11 mouse cellular contexts compared by ENCODE assay signal in genomic region chr19:56265149-56265548, GRCm38 (mm10). TPM values are rescaled to one million over a fixed set of nuclear protein-coding genes. Genes with fewer than 3 reads are reported as not detected.
DNase-seq lines count a peak whose midpoint lies in the region; ATAC-seq lines count a peak whose summit lies in the region.
"Had no signal": no experiment of that assay in that cellular context is flagged by ENCODE, and none has a peak within 500 bp of the region (broad histone marks: within the 10 kb centered on the region; RNA-seq: fewer than 3 reads in every experiment).

No protein-coding gene starts in this region.

- peak; percentile 67 for ATAC-seq in lung, embryonic 16.5 days (ENCODE audit: low read depth)

- H3K4me3 ChIP-seq in lung, embryonic 16.5 days (ENCODE audit: low read length): no peak overlapping the region

- peaks cover 5% of the 10 kb centered on the region for H3K4me1 ChIP-seq in lung, embryonic 16.5 days (replicated peaks; ENCODE audit: control insufficient read depth, insufficient read depth, low read length)

- H3K27me3 ChIP-seq in lung, embryonic 16.5 days (ENCODE audit: control insufficient read depth, insufficient read depth, low read depth, low read length): no peaks in the 10 kb centered on the region

- H3K9me3 ChIP-seq in lung, embryonic 16.5 days (ENCODE audit: control insufficient read depth, low read length): no peaks in the 10 kb centered on the region

- peak; percentile 40 for DNase-seq in embryo, embryonic 10 days (ENCODE audit: low spot score)
- no peak for DNase-seq in embryo, embryonic 9.5 days (ENCODE audit: extremely low spot score)
- DNase-seq in lung, postnatal 14 days: no peak
- peak; percentile 49 for DNase-seq in kidney, postnatal 14 days
- peak; percentile 12 for DNase-seq in naive thymus-derived CD4-positive, alpha-beta T cell, adult 2 months (ENCODE audit: low read depth)
- DNase-seq in layer of hippocampus, postnatal 36 days: no peak
- no peak for DNase-seq in layer of hippocampus, postnatal 14 days (ENCODE audit: low spot score in 2 of 2)
- DNase-seq: cerebellum, adult 8-10 months; midbrain, embryonic 14.5 days had no signal

- no peaks in the 10 kb centered on the region for H3K36me3 ChIP-seq in lung, embryonic 16.5 days (ENCODE audit: control insufficient read depth, insufficient read depth, low read length)

- no peak overlapping the region for H3K9ac ChIP-seq in lung, embryonic 16.5 days (ENCODE audit: low read length)

- 53% methylated on average over 5 of the region's 5 CpGs for WGBS in lung, embryonic 16.5 days

- H3K4me2 ChIP-seq in lung, embryonic 16.5 days (ENCODE audit: low read depth, low read length): no peak overlapping the region

- H3K27ac ChIP-seq in lung, embryonic 16.5 days (ENCODE audit: low read length): peak overlapping the region; percentile 23; the same call in 1 of the 2 replicates

RNA-seq across cellular contexts. Expression of gene Habp2, which starts 21.8 kb away (rescaled TPM):
- 2.6 and 4.1 TPM in 2 replicates for polyA plus RNA-seq in lung, embryonic 16.5 days (2015; fragmentation: Nextera tagmentation; extraction: Ambion mirVana)
- total RNA-seq in layer of hippocampus, postnatal 36 days (2021): not detected
- not detected for total RNA-seq in layer of hippocampus, postnatal 14 days (2021)
- total RNA-seq: heart, postnatal 25 days had no signal
- polyA plus RNA-seq: midbrain, embryonic 14.5 days had no signal

Comparison
In these comparisons a context has a peak if more than half of its experiments do, and no peak if none do; other contexts are left out.
1. DNase-seq: peak in embryo, embryonic 10 days (single experiment), kidney, postnatal 14 days (single experiment) and naive thymus-derived CD4-positive, alpha-beta T cell, adult 2 months (single experiment); none in embryo, embryonic 9.5 days (single experiment), lung, postnatal 14 days (single experiment), layer of hippocampus, postnatal 36 days (0 of 2) and layer of hippocampus, postnatal 14 days (0 of 2).